Mouse (Mus musculus) testis, adult 10 weeks (tissue): Measurements from ENCODE around the gene Hrk. TPM values are rescaled to one million over a fixed set of nuclear protein-coding genes. Genes with fewer than 3 reads are reported as not detected.

Experiments
- polyA plus RNA-seq: library from polyadenylated mRNA; stranded (reverse); fragments of 350-450 nt; fragmentation: Illumina TruSeq; extraction: RNeasy Lipid Tissue Mini Kit (QIAGEN cat#74804); gene quantifications from one replicate; pipeline ENCODE4 v1.2.3, GENCODE M21; 2014; ENCODE audit warnings: low read depth, low replicate concordance

Hrk gene
- 0.06 TPM for polyA plus RNA-seq

DNA sequence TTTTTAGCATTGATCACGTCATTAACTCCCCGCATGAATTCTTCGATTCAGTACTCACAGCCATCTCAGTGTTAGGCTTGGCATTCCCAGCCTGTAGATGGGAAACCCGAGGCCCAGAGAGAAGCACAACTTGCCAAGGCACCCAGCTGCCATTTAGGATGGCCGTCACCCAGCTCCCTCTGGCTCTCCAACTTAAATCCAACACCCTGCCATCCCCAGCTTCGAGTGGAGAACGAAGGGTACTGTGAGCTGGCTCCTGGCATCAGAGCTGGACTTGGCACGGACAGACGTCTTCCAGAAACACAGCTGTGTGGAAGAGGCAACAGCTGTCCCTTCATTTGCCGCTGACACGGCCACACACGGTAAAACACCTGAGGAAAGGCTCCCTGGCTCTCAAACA, at the start of gene Hrk:
Hrk (plus strand) TSS at position 68 of the 400 bp plus-strand sequence.

DNA sequence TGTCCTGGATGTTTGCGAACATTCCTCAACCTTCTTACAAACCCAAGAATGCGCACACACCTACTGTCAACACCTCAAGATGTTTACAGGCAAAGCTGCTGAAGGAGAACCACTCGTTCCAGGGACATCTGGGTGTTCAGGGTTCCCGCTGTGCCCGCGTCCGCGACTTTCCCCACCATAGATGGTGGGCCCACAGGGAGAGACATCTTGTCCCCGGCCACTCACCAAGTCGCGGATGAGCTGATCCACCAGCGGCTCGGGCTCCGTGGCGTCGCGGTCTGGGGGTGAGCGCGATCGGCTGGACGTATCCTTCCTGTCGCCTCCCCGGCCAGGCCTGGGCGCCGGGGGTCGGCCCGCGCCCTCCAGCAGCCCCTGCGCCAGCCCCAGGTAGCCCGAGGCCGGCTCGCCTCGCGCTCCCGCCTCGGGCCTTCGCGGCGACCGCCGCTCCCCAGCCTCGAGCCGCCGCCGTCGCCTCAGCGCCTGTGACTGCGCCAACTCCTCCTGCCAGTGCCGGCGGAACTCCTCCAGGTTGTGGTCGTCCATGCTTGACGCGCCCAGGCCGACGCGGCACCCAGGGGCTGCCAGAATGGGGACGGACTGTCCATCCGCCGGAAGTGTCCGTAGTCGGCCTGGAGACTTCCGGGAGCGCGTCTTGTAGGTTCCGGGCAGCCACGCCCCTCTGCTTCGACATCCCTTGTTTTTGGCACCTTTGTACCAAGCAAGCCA, 9.4 kb upstream of the Hrk start, which contains the start of gene Fbxw8:
Fbxw8 (minus strand) TSS at position 626 of the 726 bp plus-strand sequence.

Other genes starting within 250 kb of the Hrk start
- 34.9 TPM for gene Fbxo21, start 187.9 kb upstream of the Hrk start, polyA plus RNA-seq
- gene Tesc, start 136.9 kb upstream of the Hrk start, polyA plus RNA-seq: not detected
- gene Fbxw8, start 9.2 kb upstream of the Hrk start, polyA plus RNA-seq: 1.1 TPM
- 0.53 TPM for gene Rnft2, start 80.5 kb downstream of the Hrk start, polyA plus RNA-seq
- gene 2410131K14Rik, start 80.6 kb downstream of the Hrk start, polyA plus RNA-seq: 1.0 TPM